Mouse (Mus musculus) kidney, adult 11 months (tissue): ENCODE data around the gene Ikzf2.

Experiments used
- DNase-seq: peaks from one replicate; pipeline ENCODE4 v3.0.0; 2022

The Ikzf2 gene

DNA sequence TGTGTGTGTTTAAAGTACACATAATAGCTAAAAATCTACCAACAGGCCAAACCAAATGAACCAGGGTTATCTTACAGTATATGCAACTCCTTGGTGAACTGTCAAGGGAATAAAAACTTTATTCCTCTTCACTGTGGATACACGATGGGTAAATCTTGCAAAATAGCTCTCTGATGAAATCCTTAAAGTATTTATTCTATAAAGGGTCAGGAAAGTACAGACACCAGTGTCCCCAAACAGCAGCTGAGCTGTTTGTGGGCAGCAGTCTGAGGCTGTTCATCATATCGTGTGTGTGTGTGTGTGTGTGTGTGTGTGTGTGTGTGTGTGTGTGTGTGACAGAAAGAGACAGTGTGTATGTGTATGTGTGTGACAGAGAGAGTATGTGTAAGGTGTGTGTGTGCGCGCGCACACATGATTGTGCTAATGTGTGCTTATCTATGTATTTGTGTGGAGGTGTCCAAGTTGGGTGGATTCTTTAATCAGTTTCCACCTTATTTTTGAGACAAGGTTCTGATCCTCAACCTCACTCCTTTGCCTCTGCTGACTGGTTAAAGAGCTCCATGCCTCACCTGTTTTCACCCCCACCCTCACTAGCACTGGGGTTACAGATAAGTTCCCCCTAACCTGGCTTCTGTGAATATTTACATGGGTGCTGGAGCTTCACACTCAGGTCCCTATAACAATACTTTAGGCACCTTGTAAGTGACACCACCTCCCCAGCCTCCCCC lies 102.9 kb downstream of the Ikzf2 start:
- DNase-seq: no peak

DNA sequence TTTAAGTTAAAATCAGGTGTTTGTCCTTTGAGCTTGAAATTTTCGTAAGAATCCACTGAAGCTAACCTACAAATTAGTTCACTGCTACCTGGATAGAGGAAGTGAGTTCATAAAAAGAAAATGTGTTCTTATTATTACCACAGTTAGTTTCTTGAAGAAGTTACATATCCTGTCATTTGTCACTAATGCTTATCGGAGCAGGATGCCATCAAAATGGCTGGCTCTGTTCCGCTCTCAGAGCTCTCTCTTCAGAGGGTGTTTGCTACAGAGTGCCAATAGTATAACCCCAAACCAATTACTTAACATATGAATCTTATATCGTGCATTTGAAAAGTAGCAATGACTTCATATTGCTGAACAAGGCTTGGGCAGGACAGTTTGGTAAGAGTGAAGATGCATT lies 108.1 kb downstream of the Ikzf2 start:
- no peak for DNase-seq

DNA sequence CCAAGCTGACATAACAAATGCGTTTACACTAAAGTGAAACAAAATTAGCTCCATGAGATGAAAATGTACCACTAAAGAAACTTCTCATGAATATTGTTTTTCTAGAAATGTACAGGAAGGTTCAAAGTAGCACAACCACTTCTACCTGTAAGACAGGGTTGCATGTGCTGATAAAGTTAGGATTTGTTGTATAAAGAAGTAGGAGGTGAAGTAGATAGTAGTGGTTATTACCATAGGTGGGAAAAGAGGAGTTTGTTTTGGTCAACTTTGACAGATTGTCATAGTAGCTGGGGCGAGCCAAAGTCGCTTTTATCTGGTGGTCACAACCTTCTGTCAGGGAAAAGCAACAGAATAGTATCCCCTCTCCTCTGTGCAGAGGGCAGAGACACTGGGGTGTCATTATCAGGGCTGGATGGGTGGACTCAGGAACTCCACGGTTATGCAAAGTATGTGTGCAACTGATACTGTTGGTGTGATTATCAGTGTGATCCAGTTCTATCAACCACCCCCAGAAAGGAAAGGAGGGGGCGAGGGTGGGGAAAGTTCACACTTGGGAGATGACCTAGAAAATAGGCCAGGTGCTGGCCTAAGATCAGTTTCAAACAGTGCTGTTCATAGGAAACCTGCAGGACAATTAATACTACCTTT lies 127.5 kb downstream of the Ikzf2 start:
- no peak for DNase-seq

DNA sequence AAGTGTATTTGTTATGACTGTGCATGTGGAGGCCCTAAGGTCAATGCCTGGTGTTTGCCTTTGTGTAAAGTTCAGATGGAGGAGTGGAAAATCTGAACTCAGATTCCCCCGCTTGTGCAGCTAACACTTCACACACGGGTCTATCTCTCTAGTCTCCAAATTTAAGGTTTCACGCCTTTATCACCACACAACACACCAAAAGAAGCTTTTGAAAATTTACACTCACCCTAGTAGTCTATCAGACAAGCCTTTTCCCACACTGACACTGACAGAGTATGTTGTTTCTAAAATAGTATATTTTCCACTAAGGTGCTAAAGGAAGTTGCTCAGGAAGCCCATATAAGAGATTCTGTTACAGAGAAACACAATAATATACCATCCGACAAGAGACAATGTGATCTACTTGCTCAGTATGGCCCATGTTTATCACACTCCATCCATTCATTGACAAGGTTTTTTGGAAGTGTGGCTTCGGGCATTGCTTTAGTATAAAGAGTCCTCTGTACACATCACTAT lies 131.4 kb downstream of the Ikzf2 start:
- DNase-seq: no peak

GRCm38 (mm10) chr1:69549987-69550386 lies 137.1 kb downstream of the Ikzf2 start:
- DNase-seq: no peak

DNA sequence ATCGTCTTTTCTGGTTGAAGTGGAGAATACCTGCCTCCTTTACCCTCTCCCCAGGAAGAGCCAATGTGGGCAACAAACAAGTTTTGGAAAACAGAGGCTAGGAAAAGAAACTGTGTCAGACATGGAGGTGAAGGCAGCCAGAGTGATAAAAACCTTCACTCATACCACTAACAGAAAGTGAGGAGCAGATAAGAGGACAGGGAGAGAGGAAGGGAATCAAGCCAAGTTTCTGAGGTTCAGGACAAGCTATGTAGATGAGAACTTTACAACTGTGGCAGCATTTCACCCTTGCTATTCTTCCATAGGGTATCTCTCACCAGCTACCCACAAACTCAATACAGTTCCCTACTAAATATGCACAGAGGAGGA lies 141.2 kb downstream of the Ikzf2 start:
- no peak for DNase-seq

GRCm38 (mm10) chr1:69545217-69545884 lies 141.7 kb downstream of the Ikzf2 start:
- DNase-seq: no peak

GRCm38 (mm10) chr1:69543774-69544597 lies 143.1 kb downstream of the Ikzf2 start:
- DNase-seq: no peak

- no peak for DNase-seq
Measured at GRCm38 (mm10) chr1:69542546-69542945, 144.5 kb downstream of the Ikzf2 start.

DNA sequence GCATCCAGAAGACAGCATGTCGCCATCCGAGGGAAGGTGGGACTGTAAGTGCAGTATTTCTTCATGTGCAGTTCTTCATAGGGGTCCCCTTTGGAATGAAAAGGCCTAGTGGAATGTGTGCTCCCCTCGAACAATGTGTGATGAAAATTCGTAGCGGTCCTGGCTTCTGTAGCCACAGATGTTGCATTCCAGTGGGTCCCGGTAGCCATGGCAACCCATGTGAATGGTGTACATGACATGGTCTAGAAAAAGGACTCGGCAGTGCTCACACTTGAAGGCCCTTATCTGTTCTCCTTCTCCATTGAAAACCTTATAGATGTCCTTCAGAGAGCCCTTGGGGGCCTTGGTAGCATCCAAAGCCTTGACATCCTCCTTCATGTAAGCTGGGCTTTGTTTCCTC lies 148.4 kb downstream of the Ikzf2 start:
- no peak for DNase-seq

DNA sequence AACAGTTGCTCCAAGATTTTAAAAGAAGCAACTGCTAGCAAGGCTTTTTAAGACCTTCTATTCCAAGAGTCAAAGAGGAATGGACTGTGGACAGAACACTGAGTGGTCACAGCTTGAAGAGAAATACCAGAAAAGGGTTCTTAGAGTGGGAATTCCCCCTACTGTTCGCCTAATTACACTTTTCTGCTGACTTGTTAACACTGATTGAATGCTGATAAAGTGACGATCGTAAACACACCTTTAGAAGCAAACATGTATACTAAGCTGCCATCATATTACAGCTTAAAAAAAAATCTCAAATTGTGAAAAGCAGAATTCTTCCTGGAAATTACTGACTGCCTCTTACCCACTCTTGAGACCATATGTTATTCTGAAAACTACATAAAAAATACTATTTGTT lies 149.4 kb downstream of the Ikzf2 start:
- DNase-seq: no peak

- DNase-seq: no peak
Measured at GRCm38 (mm10) chr1:69535507-69535906, 151.5 kb downstream of the Ikzf2 start.

DNA sequence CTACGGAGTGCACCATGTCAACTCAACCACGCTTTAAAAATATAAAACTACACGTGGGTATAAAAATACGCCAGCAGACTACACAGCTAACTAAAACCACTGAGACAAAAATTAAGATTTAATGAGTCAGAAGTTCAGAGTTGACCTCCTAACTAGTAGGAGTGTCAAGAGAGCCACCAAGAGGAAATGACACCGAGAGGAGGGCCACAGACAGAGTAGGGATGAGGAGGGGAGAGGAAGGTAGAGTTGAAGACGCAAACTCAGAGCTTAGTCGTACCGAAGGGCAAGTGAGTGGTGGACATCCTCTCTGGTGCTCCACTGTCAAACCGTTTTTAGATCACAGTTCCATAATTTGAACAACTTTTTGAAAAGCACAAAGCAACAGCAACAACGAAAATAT lies 154.0 kb downstream of the Ikzf2 start:
- no peak for DNase-seq

- DNase-seq: no peak
Measured at GRCm38 (mm10) chr1:69528696-69529095, 158.3 kb downstream of the Ikzf2 start.

DNA sequence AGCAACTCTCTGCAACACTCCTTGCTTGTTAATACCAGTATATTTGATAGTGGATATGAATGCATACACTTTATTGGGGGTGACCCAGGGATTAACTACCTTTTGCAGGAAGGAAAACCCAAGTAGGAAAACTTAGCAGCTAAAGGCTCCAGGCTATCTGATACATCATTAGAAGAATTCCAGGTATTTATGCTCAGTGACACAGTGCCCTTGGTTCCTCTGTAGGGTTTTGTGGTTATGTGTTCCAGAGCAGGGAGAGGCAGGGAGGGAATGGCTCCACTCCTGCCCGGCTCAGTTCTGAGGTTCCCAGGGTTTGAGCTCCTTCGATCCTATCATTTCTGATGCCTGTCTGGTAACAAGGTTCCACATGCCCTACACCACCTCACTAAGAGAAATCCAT lies 165.4 kb downstream of the Ikzf2 start:
- no peak for DNase-seq

GRCm38 (mm10) chr1:69519356-69519755 lies 167.7 kb downstream of the Ikzf2 start:
- no peak for DNase-seq

GRCm38 (mm10) chr1:69518012-69518411 lies 169.0 kb downstream of the Ikzf2 start:
- no peak for DNase-seq

DNA sequence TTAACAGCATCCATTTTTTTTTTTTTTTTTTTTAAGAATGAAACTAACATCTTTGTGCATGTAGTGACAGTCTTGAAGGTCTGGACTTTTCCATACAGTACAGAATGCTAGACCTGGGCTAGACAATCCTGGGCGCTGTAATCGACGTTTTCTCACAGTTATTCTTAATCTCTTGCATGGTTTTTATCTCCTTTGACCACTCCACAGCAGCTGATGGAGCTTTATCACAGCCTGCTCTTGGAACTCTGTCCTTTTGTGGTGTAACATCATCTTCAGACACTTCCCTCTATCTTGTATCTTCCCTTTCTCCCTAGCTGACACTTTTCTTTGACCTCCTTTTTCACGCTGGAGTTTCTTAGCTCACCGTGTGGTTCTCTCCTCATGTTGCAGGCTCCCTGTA lies 170.9 kb downstream of the Ikzf2 start:
- no peak for DNase-seq

DNA sequence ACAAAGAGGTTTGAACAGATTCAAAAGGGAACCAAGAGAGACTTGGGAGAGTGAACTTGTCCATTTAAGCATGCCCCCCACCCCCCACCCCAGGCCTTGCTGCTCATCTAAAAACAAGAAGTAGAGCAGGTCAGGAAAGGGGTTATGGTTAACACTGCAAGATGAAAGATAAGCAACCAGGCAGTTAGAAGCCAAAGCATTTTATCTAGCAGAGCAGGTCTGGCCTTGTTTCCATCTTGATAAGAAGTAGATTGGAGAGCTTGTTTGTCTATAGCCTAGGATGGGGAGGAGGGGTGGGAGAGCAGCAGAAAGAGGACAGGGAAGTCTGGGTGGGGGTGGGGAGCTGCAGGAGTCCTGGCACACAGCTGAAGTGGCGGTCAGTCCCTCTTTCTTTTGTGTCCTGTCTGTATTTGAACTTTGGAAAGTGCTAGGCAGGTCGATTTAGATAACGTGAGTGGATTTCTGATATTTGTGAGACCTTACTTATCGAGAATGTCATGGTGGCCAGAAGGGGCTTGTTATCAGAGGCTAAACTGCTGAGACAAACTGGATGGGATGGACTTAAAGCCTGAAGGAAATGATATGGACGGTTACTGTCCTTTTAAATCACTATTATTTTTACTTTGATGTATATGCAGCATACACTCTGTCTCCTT lies 173.3 kb downstream of the Ikzf2 start:
- no peak for DNase-seq

GRCm38 (mm10) chr1:69508275-69508674 lies 178.8 kb downstream of the Ikzf2 start:
- no peak for DNase-seq

DNA sequence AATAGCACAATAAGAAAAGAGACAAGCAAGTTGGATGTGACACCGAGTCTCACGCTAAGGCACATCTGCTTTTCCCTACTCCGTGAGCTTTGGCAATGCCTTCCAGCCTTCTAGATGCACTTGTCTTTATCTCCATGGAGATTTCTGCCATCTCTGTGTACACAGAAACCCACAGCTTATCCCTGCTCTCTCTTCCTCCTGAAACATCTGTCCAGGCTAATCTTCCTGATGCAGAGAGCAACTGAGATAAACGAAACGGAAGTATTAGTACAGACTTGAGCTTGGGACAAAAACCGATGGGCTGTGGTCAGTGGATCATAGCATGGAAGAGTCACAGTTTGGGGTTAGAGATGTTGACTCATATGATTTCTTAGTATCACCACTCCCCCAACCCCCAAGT lies 179.5 kb downstream of the Ikzf2 start:
- no peak for DNase-seq

DNA sequence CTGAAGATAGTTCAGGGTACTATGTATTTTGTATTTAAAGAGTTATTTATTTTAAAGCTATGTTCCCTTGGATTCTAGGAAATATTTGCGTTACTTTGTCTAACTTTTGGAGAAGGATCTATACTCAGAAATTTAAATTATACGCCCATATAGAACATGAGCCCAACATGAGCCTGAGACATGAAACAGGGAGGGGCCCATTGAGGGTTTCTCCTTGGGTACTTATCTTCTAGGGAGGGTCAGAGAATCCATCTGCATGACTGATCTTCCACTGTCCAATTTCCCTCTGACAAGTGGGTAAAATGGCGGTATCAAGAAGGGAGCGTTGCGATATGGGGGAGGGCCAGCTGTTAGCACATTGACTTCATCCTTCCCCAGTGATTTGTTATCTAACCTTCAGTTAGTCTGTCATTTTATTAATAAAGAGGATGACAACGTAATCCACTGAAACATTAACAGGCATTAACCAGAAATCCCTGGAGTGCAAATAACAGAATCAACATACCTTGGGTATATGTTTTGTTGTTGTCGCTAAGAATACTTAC lies 180.4 kb downstream of the Ikzf2 start:
- no peak for DNase-seq
